Mouse (Mus musculus) 3134 (cell line): ENCODE measurements around the gene Myom3.
A peak's percentile ranks its signal among the peaks of the same experiment; 100 is the strongest.

Experiments used
- DNase-seq: peaks from one replicate; pipeline ENCODE4 v3.0.0-alpha.2; 2011; ENCODE audit warnings: low spot score; ENCODE audit not compliant: insufficient read length; ENCODE audit errors: extremely low read depth

Gene Myom3

GRCm38 (mm10) chr4:135803299-135803698 lies 43.8 kb downstream of the Myom3 start:
- no peak for DNase-seq

DNA sequence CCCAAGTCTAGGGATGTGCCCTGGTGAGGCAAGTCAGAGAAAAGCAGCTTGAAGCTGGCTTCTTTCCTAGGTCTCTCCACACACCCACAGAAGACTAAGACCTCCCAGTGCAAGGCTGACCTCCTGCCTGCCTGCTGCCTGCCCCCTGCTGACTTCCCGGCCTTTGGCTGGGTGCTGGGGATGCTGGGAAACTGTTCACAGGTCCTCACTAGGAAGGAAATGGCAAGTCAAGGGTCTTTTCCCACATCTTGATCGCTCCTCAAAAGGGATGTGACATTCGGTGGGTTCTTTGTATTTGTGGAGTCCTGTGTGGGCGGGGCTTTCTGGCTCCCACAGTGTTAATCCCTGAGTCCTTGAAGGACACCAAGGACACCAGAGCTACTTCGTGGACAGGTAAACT lies 44.7 kb downstream of the Myom3 start:
- no peak for DNase-seq

DNA sequence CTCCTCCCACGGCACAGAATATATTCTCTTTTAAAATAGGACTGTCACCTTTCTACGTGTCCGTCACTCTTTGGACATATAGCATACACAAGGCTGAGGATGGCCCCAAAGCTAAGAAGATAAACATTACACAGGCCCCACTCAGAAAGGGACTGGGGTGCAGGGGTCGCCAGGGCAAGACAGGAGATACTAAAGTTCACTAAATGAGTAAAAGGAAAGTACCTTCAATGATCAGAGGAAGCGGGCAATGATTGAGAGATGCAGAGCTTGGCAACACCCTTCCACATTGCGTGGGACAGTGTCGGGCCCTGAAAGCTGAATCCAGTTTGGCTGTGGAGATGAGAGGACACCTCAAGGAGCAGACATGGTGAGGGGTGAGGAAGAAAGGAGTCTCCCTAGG lies 55.4 kb downstream of the Myom3 start:
- no peak for DNase-seq

- no peak for DNase-seq
Measured at GRCm38 (mm10) chr4:135816905-135817622, 57.5 kb downstream of the Myom3 start.

- no peak for DNase-seq
Measured at GRCm38 (mm10) chr4:135818366-135818765, 58.9 kb downstream of the Myom3 start.

DNA sequence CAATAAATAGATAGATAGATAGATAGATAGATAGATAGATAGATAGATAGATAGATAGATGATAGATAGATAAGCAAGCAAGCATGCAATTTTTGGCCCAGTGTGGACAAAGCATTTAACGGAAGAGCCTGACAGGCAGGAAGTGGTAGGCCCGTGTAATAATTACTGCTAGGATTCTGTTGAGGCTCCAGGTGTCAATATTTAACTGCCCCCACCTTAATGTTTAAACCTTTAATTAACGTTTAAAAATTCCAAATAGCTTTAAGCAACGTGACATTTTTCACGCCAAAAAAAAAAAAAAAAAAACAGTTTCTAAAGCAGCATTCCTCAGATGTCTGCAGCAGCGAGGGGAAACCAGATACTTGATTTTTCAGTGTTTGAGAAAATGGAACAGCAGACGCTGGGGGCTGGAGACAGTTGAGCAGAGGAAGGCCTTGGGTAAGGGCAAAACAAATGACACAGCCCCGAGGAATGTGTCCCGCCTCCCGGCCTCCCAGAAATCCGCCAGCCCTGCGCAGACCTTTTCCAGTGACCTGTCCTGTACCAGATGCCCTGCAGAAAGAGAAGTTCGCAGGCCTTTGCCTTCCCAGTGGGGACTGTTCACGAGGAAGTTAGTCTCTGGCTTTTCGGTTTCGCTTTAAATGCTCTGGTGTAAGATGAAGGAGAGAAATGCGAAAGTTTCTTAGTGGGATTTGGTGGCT lies 60.5 kb downstream of the Myom3 start:
- DNase-seq = peak; percentile 83

GRCm38 (mm10) chr4:135821772-135822171 lies 62.3 kb downstream of the Myom3 start:
- no peak for DNase-seq

- DNase-seq = no peak
Measured at GRCm38 (mm10) chr4:135823298-135823697, 63.8 kb downstream of the Myom3 start.

DNA sequence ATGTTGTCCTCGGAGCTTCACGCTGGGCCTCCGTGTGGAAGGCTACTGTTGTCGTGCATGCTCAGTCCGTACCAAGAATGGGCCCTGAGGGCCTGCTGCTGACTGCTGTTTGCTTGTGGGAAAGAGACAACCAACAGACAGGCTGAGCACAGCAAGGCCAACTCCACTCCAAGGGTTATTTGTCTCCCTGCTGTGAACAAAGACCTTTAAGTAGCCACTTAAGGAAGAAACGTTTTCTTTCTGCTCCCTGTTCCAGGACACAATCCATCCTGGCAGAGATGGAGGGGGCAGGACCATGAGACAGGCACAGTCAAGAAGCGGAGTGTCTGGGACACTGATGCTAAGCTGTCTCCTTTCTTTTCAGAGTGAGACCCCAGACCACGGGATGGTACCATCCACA lies 64.7 kb downstream of the Myom3 start:
- no peak for DNase-seq

DNA sequence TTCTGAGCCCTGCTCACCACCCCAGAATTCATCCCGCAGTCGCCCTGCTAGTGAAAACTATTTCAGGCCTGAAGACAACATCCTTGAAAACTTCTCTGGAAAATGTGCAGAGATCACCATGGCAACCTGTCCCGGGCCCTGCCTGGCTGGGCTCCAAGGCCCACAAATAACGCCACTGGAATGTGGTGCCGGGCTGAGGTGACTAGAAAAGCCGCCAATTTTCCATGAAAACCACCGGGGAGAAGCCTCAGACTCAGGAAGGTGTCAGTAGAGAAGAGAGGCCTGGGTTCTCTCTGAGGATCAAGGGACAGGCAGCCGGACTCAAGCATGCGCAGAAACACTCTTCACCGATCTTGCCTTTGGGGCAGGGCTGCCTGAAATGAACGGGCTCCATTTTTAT lies 69.0 kb downstream of the Myom3 start:
- peak; percentile 90 for DNase-seq

DNA sequence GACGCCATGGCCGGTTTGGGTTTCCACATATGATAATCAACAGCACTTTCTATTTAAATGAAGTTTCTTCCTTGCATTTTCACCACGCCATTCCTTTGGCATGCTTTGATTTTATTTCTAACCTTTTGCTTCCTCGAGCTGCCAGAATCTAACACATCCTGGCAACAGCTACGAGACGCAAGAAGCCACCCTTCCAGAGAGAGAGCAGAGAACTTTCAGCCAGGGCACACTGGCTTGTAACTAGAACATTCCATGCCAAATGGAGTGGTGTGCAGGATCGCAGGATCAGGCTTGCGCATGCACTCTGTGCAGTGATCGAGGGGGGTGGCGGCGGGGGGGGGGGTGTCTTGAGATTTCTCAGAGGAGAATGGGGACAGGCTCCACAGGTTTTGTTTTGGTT lies 72.6 kb downstream of the Myom3 start:
- no peak for DNase-seq

DNA sequence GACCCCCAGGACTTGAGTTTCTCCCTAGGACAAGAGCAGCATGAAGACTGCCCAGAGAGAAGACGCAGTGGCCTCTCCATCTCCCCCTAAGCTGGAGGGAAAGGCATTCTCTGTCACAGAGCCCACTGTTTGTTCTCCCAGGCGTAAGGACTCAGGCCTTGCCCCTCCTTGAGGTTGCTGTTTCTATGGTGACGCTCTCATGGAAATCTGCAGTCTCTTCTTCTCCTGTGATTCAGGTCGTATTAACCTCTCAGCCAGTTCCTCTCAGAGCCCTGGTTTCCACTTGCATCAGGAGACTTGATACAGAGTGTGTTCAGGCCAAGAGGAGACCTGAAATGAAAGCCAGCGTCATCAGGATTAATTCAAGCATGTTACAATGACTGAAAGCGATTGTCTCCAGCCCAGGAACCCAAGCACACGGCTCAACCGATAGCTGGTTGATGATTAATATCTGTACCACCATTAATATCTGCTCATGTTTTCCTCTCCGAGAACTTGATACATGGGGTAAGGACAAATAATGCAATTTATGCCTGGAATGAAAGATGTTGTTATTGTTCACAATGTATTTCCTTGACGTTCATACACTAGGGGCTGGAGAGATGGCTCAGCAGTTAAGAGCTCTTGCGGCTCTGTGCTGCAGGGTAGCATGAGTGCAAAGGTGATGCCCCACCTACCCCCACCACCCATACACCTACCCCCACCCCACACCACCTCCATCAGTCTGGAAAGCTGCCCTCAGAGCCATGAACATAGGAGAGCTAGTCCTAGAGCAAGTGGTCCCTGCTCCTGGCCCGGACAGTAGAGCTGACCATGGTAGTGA lies 74.0 kb downstream of the Myom3 start:
- DNase-seq = no peak

DNA sequence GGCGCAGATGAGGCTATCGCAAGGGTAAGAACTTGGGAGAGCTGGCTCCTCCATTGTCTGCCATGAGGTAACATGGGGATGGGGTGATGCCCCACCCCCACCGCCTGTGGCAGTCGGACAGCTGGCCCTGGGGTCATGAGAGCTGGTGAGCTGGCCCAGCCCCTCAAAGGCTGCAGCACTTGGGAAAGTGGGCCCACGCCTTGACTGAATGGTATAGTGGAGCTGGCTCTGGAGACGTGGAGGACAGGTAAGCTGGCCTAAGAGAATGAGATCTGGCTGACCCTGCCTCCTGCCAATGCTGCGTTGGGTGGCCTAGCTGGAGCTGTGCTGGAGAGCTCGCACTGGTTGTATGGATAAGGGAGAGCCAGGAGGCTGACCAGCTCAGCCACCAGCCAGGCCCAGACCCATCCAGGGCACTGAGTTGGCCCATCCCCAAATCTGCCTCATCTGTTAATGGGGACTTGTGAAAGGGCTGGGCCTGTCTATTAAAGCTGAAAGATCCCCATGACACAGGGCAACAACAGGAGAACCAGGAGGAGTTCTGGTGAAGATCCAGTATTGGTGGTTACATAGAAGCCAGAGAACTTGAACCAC lies 74.7 kb downstream of the Myom3 start:
- no peak for DNase-seq

DNA sequence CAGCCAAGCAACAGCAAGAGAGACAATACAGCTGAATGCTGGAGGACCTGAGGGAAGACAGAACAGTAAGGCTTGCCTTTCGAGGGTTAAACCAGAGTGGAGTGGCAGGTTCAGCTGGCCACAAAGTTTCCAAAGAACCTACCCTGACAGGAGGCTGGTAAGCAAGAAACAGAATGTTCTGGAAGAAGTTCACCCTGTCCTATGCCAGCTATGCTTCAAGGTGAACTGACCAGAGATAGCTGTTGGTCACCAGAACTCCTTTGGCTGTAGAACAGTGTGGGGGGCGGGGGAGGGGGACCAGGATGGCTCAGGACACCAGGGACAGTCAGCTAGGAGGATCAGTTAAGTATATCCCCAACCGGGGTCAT lies 79.4 kb downstream of the Myom3 start:
- no peak for DNase-seq

- no peak for DNase-seq
Measured at GRCm38 (mm10) chr4:135839293-135840011, 79.9 kb downstream of the Myom3 start.

- DNase-seq = peak; percentile 49
Measured at GRCm38 (mm10) chr4:135844400-135844799, 84.9 kb downstream of the Myom3 start.

DNA sequence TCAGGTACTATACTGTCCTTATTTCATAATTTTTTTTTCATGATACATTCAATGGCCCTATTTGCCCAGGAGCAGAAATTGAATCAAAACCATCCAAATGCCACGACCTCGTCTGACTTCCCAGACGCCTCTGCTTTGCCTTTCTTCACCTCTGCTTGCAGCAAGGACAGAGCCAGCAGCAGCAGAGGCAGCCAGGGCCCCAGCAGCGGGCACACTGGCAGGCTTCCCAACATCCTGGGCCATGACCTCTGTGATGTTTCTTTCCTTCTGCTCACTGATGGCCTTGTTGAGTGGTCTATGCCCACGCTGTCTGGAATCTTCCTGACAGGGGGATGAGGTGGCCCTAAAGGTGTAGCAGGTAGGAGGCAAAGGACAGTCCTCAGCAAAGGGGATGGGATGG lies 88.1 kb downstream of the Myom3 start:
- DNase-seq = no peak

DNA sequence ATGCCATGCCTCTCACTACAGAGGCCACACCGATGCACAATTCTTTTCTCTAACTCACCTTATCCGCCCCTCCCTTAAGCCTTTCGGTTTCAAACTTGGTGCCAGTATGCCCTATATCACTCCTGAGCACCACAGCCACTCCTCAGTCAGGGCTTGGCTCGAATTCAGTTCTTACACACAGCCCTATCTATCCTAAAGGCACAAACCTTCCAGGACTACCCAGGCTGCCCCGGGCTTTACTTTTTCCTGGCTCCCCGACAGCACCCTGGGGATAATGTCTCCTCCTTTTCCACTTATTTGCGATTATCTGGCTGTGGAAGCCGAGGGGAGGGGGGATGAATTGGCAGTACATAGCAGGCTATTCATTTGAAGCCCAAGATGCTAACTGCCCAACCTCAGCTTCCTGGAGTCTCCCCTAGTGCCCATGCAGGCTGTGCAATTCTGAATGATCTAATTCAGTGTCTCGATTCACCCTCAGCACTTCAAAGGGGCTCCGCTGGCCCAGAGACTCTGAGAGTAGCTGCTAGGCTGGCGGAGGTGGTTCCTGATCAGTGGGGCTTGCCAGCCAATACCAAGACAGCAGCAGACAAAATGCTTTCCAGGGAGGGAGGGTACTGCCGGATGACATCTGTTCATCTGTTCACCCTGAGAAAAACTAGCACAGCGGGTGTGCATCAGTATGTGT lies 91.0 kb downstream of the Myom3 start:
- no peak for DNase-seq

DNA sequence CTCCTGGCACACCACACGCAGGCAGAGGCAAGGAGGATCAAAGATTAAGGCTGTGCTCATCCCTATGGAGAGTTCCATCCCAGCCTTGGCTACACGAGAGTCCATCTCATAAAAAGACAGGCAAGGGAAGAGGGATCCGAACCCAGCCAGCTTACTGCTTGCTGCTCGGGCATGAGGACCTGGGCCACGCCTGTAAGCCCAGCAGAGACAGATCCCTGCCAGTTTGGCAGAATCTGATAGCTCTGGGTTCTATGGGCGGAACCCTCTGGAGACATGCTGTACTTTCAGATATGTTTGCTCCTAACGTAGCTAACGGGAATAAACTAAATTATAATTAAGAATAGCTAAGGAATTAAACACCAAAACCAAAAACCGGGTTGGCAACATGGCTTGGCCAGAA lies 92.4 kb downstream of the Myom3 start:
- no peak for DNase-seq

- DNase-seq = no peak
Measured at GRCm38 (mm10) chr4:135853987-135854546, 94.6 kb downstream of the Myom3 start.
